Mouse (Mus musculus) limb, embryonic 10.5 days (tissue): ENCODE results near the gene Grifin. TPM values are rescaled to one million over a fixed set of nuclear protein-coding genes. Genes with fewer than 3 reads are reported as not detected.
A peak's percentile ranks its signal among the peaks of the same experiment; 100 is the strongest.

ENCODE experiments used
- DNase-seq: peaks from one replicate; pipeline ENCODE4 v3.0.0-alpha.2; 2017; ENCODE audit warnings: low spot score
- H3K27ac ChIP-seq: fragments of 300-500 bp; sonication (generic); 2 replicates; pipeline ENCODE4 v1.5.1; 2016; ENCODE audit warnings: mild to moderate bottlenecking
- H3K27me3 ChIP-seq: fragments of 300-500 bp; sonication (generic); 2 replicates; pipeline ENCODE4 v1.6.1; 2016; ENCODE audit warnings: low read depth, mild to moderate bottlenecking; ENCODE audit not compliant: poor library complexity, severe bottlenecking
- H3K36me3 ChIP-seq: fragments of 300-500 bp; sonication (generic); 2 replicates; pipeline ENCODE4 v1.6.1; 2016; ENCODE audit warnings: mild to moderate bottlenecking, moderate library complexity
- H3K4me1 ChIP-seq: fragments of 300-500 bp; sonication (generic); 2 replicates; pipeline ENCODE4 v1.6.1; 2016
- H3K4me3 ChIP-seq: fragments of 300-500 bp; sonication (generic); 2 replicates; pipeline ENCODE4 v1.5.1; 2016; ENCODE audit warnings: mild to moderate bottlenecking, moderate library complexity
- H3K9me3 ChIP-seq: fragments of 300-500 bp; sonication (generic); replicated peaks from 2 replicates; pipeline ENCODE4 v1.6.1; 2016; ENCODE audit warnings: mild to moderate bottlenecking
- WGBS: fragments of 180-500 bp; shearing (Covaris S2); methylation state at CpG from one replicate; pipeline ENCODE4 v1.1.7; 2016; 5-methylcytosine and 5-hydroxymethylcytosine counted together
- polyA plus RNA-seq: library from polyadenylated mRNA; unstranded; fragments of >200 nt; fragmentation: Nextera tagmentation; extraction: Ambion mirVana; gene quantifications from 2 replicates; pipeline ENCODE4 v1.2.1, GENCODE M21; 2016

Grifin gene
- polyA plus RNA-seq, 1 experiment from 2014 or later = not detected

DNA sequence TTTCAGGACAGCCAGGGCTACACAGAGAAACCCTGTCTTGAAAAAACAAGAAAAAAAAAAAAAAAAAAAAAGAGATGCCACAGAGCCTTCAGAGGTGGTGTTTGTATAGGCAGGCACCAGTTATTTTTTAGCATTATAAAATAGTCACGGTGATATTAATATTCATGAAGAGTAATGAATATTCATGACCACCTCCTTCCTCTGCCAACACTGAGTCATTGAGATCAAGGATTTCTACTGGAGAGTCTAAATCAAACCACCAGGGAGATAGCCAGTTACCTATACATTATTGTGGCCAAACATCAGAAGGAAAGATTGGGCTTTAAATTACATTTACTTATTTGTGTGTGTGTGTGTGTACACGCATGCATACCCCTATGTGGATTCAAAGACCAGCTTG is 38.1 kb downstream of the Grifin start:
- WGBS = 91% methylated on average over 2 of the region's 2 CpGs
- H3K27ac ChIP-seq = no peak overlapping the region
- no peak for DNase-seq
- no peaks in the 10 kb centered on the region for H3K9me3 ChIP-seq
- H3K4me1 ChIP-seq = no peaks in the 10 kb centered on the region
- no peak overlapping the region for H3K4me3 ChIP-seq
- H3K27me3 ChIP-seq = no peaks in the 10 kb centered on the region
- peaks cover 71% of the 10 kb centered on the region for H3K36me3 ChIP-seq

DNA sequence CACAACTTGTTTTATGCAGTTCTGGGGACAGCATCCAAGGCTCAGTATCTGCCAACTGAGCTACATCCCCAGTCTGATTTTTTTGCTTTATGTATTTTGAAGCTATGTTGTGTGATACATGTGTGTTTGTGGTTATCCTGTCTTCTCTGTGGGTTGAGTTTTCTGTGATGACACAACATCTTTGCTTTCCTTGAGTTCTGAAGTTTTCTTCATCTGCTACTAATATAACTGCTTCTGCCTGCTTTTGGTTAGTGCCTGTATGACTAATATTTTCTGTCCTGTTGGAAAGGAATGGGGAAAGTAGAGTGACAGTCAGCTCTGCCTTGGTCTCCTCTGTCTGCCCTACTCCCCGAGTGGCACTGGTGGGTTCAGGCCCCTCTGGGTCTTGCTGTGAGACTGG is 43.7 kb downstream of the Grifin start:
- H3K27ac ChIP-seq = no peak overlapping the region
- H3K4me3 ChIP-seq = no peak overlapping the region
- no peak for DNase-seq
- peaks cover 21% of the 10 kb centered on the region for H3K4me1 ChIP-seq
- WGBS = 89% methylated on average over 1 of the region's 1 CpGs
- no peaks in the 10 kb centered on the region for H3K9me3 ChIP-seq
- peaks cover 61% of the 10 kb centered on the region for H3K36me3 ChIP-seq
- no peaks in the 10 kb centered on the region for H3K27me3 ChIP-seq

DNA sequence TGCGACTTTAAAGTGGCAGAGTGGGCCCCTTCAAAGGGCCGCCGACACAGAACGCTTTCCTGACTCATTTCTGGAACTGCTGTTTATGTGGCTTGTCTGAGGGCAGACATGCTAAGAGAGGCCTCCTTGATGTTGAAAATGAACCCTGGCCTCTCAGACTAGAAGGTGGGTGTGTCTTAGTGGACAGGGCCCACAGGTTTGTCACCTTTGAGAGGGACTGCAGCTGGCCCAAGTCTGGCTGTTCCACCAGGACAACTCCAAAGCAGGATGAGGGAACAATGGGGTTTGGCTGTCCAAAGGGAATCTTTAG is 47.0 kb downstream of the Grifin start:
- no peaks in the 10 kb centered on the region for H3K27me3 ChIP-seq
- WGBS = 89% methylated on average over 4 of the region's 4 CpGs
- DNase-seq = no peak
- H3K36me3 ChIP-seq = peaks cover 40% of the 10 kb centered on the region
- H3K4me1 ChIP-seq = peaks cover 43% of the 10 kb centered on the region
- no peaks in the 10 kb centered on the region for H3K9me3 ChIP-seq
- no peak overlapping the region for H3K4me3 ChIP-seq
- H3K27ac ChIP-seq = peak overlapping the region; percentile 21; the same call in 1 of the 2 replicates

DNA sequence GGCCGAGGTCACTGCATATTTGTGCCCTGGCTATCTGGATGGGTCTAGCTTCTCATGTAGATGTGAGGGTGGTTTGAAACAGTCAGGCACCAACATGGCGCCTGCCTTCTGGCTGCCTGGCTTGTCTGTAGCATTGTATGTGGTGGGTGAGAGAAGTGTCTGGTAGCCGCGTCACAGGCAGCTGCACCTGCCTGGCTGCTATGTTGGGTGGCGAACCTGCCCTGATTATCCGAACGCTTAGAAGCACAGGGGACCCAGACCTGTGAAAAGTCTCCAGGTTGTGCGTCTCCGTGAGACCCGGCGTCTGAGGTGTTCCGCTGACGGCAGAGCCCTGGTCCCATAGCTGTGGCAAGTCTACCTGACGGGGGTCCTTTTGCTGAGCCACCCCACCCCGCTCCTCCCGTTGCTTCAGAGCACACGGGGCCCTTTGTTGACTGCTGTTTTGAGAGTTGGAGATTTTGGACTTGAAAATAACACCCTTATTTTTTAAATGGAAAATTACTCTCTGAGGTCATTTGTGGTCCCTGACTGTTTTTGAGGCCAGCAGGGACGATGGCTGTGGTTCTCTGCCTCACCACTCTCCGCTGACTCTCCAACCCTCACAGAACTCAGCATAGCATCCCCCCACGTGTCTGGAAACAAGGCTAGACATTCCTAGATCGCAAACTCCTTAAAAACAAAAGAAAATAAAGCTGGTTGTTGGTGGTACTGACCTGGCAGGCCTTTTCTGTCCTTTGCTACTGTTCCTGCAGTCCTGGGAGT is 47.5 kb downstream of the Grifin start:
- Histone ChIP-seq H3K27ac (peak overlapping the region; percentile 21; the same call in 1 of the 2 replicates), H3K4me1 (peaks cover 43% of the 10 kb centered on the region), H3K4me3 (no peak overlapping the region), H3K9me3 (no peaks in the 10 kb centered on the region), H3K27me3 (no peaks in the 10 kb centered on the region), H3K36me3 (peaks cover 38% of the 10 kb centered on the region)
- no peak for DNase-seq
- 94% methylated on average over 21 of the region's 21 CpGs for WGBS

DNA sequence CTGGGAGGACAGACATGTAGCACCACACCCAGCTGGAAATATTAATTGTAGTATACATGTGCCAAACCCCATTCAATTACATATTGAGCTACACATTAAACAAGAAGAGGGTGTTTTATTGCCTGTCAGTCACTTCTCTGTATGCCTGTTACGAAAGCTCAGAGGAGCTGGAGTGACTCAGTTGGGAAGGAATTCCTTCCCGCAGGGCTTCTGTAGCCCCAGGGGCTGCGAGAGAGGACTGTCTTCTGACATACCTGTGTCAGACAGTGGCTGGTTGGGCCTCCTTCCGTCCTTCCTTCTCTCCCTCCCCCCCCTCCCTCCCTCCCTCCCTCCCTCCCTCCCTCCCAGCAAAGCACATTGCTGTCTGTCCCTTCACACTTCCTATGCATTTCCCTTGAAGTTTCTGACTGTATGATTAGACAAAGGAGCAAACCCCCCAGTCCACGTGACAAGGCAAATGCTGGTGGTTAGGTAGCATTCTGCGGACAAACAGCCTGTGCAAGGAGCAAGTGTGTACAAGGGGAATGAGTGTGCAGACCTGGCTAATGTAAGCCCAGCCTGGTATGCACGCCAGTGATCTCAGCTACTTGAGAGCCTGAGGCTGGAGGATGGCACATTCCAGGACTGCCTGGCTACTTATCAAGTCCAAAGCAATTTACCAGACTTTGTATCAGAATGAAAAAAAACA is 49.9 kb downstream of the Grifin start:
- Histone ChIP-seq H3K9me3 (no peaks in the 10 kb centered on the region), H3K36me3 (peaks cover 28% of the 10 kb centered on the region), H3K27ac (peak overlapping the region; percentile 51; the same call in 1 of the 2 replicates), H3K4me1 (peaks cover 55% of the 10 kb centered on the region), H3K4me3 (no peak overlapping the region), H3K27me3 (no peaks in the 10 kb centered on the region)
- no peak for DNase-seq
- 49% methylated on average over 7 of the region's 7 CpGs for WGBS

DNA sequence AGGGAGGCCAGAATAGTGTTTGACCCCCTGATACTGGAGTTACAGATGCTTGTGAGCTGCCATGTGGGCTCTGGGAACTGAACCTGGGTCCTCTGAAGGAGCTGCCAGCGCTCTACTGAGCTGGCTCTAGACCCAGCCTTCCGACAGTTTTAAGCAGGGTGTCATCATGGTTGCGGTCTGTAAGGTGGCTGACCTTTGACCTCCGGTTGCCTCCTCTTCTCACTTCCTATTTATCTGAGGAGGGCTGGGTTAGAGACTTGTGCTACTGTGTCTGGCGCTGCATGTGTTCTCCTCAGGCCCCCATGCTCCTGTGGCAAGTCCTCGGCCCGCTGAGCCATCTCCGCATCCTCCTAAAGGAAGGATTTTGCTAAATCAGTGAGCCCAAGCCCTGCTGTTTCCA is 51.0 kb downstream of the Grifin start:
- Histone ChIP-seq H3K27me3 (no peaks in the 10 kb centered on the region), H3K9me3 (no peaks in the 10 kb centered on the region), H3K4me1 (peaks cover 64% of the 10 kb centered on the region), H3K27ac (no peak overlapping the region), H3K36me3 (peaks cover 25% of the 10 kb centered on the region), H3K4me3 (no peak overlapping the region)
- WGBS = 85% methylated on average over 8 of the region's 8 CpGs
- DNase-seq = no peak

Other genes starting within 250 kb of the Grifin start
- 68.7 and 68.9 TPM in 2 replicates for gene Mad1l1, start 243.5 kb downstream of the Grifin start, polyA plus RNA-seq
- gene Nudt1, start 243.4 kb downstream of the Grifin start, polyA plus RNA-seq = 66.8 and 71.8 TPM in 2 replicates
- gene Mrm2, start 233.2 kb downstream of the Grifin start, polyA plus RNA-seq = 22.2 and 24.1 TPM in 2 replicates
- 22.4 and 25.4 TPM in 2 replicates for gene Snx8, start 175.8 kb downstream of the Grifin start, polyA plus RNA-seq
- gene Eif3b, start 145.7 kb downstream of the Grifin start, polyA plus RNA-seq = 201 and 231 TPM in 2 replicates
- gene Gm4869, start 119.4 kb downstream of the Grifin start, polyA plus RNA-seq = not detected in 2 replicates
- 20.7 and 20.9 TPM in 2 replicates for gene Chst12, start 59.5 kb downstream of the Grifin start, polyA plus RNA-seq
- gene Lfng, start 42.2 kb upstream of the Grifin start, polyA plus RNA-seq = 4.3 and 5.8 TPM in 2 replicates
- gene Ttyh3, start 84.0 kb upstream of the Grifin start, polyA plus RNA-seq = 36.6 and 47.0 TPM in 2 replicates
- 24.2 and 24.9 TPM in 2 replicates for gene Iqce, start 137.3 kb upstream of the Grifin start, polyA plus RNA-seq
- gene Brat1, start 139.9 kb upstream of the Grifin start, polyA plus RNA-seq = 21.8 and 22.2 TPM in 2 replicates
- 0.88 and 1.1 TPM in 2 replicates for gene Amz1, start 159.1 kb upstream of the Grifin start, polyA plus RNA-seq